Mouse (Mus musculus): ENCODE measurements around the gene Dock9.
A peak's percentile ranks its signal among the peaks of the same experiment; 100 is the strongest.
"Not testable (repeated sequence)": the region's sequence is repeated elsewhere in the genome, so short reads cannot be mapped to it uniquely, and the experiment has no call there.

The Dock9 gene

GRCm38 (mm10) chr14:121737277-121737676, 60.4 kb downstream of the Dock9 start:
- no peak for DNase-seq (ENCODE audit: low spot score)

DNA sequence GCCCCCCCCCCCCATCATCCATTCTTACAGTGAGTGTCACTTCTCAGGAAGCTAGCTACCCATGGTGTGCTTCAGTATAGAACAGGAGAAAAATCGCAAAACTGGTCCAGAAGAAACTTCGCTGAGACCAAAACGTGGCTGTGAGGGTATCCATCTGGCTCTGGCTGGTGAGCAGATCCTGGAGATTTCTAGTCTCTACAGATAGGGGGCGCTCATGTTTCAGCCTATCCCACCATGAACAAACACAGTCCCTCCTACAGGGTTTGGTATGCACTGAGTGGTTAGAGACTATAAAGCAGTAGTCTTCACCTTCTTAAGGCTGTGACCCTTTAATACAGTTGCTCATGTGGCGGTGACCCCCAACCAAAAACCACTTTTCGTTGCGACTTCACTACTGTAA, 62.0 kb downstream of the Dock9 start:
- no peak for DNase-seq (ENCODE audit: low spot score)

- no peak for DNase-seq (ENCODE audit: low spot score)
Measured at GRCm38 (mm10) chr14:121734217-121734616, 63.4 kb downstream of the Dock9 start.

DNA sequence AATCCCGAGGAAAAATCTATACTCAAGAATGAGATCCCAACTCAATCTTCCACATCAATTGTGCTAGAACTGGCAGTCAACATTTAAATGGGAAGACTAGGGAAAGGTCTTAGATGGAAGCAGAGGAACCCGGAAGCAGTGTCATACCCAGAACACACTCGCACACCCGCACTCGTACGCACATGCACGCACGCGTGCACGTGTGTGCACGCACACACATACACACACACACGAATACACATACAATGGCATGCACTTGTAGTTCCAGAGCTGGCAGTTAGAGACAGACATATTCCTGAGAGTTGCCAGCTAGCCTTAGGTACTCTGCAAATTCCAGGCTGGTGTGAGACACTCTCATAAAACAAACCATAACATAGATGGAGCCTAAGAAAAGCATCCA, 63.9 kb downstream of the Dock9 start:
- DNase-seq (ENCODE audit: low spot score) = no peak

DNA sequence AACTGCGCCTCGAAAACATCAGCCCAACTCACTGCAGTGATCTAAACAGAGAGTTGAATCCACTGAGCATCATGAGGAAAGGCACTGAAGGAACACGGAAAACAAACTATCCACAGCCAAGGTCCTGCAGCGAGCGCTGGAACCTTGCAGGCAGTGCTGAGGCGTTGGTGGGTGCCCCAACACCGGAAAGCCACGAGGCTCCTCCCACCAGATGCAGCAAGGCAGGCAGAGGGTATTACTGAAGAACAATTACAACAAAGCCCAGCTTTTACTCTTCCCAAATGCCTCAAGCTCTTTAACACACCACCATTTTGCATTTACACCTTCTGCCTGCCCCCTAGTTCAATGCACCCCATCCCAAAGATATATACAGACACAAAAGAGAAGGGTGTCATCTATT, 65.4 kb downstream of the Dock9 start:
- no peak for DNase-seq (ENCODE audit: low spot score)

GRCm38 (mm10) chr14:121731688-121732168, 65.9 kb downstream of the Dock9 start:
- DNase-seq (ENCODE audit: low spot score) = no peak

DNA sequence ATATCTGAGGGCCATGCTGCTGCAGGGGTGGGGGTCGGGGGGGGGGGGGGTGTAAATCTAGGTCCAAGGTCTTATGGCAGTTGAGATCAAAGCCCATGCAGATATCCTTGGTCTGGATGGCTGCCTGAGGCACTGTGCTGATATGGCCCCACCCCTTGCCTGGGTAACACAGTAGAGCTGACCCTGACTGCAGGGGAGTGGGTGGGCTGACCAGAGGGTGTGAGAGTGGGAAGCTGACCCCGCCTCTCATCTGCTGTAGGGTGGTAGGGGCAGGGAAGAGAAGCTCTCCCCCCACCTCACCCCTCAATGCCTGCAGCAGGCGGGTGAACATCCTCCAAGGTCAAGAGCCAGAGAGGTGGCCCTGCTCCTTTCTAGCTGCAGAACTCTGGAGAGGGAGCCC, 66.7 kb downstream of the Dock9 start:
- DNase-seq (ENCODE audit: low spot score) = no peak

- DNase-seq (ENCODE audit: low spot score) = no peak
Measured at GRCm38 (mm10) chr14:121727996-121728395, 69.6 kb downstream of the Dock9 start.

DNA sequence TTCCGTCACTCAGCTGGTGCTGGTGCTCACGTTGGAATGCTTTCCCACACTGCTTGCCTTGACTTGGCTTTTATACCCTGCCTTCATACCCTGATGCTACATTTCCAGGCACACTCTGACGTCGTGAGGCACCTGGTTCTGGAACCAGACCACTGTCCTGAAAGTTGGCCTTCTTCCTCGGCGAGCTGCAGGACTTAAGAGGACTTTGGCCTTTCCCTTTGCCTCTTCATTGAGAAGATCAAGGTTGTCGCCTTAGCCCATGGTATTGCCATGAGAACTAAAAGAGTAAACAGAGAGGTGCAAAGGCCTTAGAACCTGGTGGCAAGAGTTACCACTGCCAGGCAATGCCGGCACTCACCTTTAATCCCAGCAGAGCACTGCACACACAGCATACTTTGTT, 73.1 kb downstream of the Dock9 start:
- no peak for DNase-seq (ENCODE audit: low spot score)

DNA sequence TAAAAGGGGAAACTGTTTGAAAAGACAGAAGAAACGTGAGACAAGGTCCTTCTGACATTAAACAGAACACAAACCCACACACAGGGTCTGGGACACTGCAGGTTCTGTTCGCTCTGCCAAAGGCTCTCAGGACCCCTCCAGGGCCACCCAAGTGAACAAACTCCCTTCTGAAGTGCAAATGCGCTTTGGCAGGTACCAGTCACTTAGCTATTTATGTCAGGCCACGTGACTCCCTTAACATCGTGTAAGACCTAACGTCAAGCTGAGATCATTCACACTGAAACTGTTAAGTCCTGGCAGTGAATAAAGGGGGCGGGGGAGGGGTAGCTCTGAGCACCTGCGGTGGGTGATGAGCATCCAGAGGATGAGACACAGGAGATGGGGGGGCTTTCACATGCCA, 74.9 kb downstream of the Dock9 start:
- no peak for DNase-seq (ENCODE audit: low spot score)

DNA sequence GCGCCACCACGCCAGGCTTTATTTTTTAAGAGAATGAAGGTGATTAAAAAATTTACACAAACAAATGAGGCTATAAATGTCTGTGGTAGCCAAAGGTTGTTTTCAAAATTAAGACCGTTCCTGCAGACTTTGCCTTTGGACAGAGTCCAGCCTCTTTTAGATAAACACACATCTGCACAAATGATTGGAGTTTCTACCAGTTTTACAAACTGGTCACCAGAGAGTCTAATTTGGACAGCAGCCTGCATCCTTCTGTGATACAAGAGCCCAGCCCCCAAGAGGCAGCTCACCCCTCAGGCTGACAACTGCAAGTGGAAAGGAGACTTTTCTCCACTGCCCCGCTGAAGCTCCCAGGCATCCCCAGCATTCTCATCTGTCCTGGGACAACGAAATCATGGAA, 76.2 kb downstream of the Dock9 start:
- DNase-seq (ENCODE audit: low spot score) = peak; percentile 79

DNA sequence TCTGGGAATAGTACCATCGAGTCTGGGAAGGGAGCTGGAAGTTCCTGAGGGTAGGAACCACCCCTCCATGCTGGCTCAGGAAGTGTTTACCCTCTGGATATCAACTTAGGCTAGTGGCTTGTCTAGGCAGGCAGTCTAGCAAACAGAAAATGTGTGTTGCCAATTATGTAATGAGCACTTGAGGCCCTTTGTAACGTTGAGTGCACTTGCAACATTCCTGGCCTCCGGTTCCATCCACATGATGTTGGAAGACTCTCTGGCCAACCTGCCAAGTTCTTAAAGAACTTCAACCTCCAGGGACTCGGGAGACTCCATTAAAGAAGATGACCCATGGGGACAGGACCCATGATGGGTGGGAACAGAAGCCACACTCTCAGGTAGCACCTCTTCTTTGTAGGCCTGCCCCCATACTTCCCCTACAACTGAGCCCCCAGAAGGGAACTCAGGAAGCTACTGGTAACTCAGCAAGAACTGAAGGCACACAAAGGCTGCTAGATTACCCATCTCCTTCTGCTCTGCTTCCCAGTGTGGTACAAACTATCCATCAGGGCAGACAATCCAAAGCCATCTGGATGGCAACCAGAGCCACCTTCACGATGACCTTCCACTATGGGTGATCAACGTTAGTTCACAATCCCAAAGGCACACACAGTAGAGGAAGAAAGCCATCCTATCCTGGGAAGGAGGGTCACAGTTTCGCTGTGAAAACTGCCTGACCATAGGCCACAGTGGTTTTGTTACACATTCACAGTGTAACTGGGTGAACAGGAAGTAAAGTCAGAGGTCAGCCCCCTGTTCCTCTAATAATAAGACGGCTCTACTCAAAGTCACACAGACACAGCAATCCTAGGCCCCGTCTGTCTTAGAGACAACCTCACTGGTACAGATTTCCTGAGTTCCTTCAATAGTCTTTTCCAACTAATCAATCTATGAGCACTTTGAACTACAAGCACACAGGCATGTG, 77.7 kb downstream of the Dock9 start:
- peak; percentile 97 for DNase-seq (ENCODE audit: low spot score)

- not testable (repeated sequence) for DNase-seq (ENCODE audit: low spot score)
Measured at GRCm38 (mm10) chr14:121714799-121715198, 82.8 kb downstream of the Dock9 start.

DNA sequence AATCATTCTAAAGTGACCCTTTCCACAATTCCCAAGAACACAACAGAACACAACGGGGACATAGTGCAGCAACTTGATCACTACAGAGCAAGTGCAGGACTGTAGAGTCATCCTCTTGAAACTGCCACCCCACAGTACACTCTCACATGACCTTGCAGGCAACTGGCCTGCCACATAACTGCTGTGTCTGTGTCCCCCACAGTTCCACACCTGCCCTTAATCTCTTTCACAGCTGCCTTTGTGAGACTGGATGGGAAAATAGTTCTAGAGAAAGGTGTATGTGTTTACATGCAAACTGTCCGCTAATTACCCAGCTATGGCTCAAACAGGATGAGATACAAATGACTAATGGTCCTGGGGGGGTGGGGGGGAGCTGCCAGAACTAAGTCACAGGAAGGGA, 83.4 kb downstream of the Dock9 start:
- peak; percentile 75 for DNase-seq (ENCODE audit: low spot score)

DNA sequence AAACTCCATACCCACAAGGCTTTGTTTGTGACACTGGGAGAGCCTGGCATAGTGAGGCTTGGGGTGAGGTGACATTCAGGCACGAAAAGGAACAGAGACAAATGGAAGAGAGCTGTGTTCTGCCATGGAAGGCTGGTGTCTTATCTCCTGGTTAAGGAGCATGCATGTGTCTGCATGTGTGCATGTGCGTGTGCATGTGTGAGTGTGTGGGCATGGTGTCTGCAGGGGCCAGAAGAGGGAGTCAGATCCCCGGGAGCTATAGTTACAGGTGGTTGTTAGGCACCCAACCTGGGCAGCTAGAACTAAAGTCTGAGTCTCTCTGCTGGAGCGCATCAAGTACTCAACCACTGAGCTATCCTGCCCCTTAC, 83.8 kb downstream of the Dock9 start:
- no peak for DNase-seq (ENCODE audit: low spot score)

GRCm38 (mm10) chr14:121713166-121713829, 84.3 kb downstream of the Dock9 start:
- DNase-seq (ENCODE audit: low spot score) = peak; percentile 70

- DNase-seq (ENCODE audit: low spot score) = no peak
Measured at GRCm38 (mm10) chr14:121711089-121711826, 86.4 kb downstream of the Dock9 start.

DNA sequence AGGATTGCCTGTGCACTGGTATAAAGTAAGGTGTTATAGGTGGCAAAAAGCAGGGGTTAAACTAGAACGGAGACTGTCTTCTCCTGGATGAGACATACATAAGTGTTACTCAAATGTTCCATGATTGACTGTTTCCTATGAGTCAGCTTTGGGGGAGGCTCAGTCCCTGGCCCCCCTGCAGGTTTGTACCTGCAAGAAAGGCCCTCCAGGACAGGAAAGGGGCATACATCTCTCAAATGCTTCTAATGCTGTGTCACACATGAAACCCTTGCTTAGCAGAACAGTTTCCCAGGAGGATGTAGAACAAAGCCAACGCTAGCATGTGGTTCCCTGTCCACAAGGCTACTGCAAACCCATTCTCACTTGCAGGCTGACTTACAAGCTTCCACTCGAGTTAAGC, 87.5 kb downstream of the Dock9 start:
- DNase-seq (ENCODE audit: low spot score) = no peak

- DNase-seq (ENCODE audit: low spot score) = no peak
Measured at GRCm38 (mm10) chr14:121708244-121708643, 89.4 kb downstream of the Dock9 start.

- peak; percentile 74 for DNase-seq (ENCODE audit: low spot score)
Measured at GRCm38 (mm10) chr14:121706482-121706901, 91.1 kb downstream of the Dock9 start.

GRCm38 (mm10) chr14:121705644-121706043, 92.0 kb downstream of the Dock9 start:
- DNase-seq (ENCODE audit: low spot score) = peak; percentile 34

GRCm38 (mm10) chr14:121702534-121702933, 95.1 kb downstream of the Dock9 start:
- no peak for DNase-seq (ENCODE audit: low spot score)

All from adipocyte (in vitro differentiated cells).